Mouse (Mus musculus): ENCODE measurements around the gene Wnt2b. TPM values are rescaled to one million over a fixed set of nuclear protein-coding genes. Genes with fewer than 3 reads are reported as not detected.

Gene Wnt2b
- total RNA-seq (2015) (not detected in 2 replicates), total RNA-seq (2017) (not detected in 2 replicates)

DNA sequence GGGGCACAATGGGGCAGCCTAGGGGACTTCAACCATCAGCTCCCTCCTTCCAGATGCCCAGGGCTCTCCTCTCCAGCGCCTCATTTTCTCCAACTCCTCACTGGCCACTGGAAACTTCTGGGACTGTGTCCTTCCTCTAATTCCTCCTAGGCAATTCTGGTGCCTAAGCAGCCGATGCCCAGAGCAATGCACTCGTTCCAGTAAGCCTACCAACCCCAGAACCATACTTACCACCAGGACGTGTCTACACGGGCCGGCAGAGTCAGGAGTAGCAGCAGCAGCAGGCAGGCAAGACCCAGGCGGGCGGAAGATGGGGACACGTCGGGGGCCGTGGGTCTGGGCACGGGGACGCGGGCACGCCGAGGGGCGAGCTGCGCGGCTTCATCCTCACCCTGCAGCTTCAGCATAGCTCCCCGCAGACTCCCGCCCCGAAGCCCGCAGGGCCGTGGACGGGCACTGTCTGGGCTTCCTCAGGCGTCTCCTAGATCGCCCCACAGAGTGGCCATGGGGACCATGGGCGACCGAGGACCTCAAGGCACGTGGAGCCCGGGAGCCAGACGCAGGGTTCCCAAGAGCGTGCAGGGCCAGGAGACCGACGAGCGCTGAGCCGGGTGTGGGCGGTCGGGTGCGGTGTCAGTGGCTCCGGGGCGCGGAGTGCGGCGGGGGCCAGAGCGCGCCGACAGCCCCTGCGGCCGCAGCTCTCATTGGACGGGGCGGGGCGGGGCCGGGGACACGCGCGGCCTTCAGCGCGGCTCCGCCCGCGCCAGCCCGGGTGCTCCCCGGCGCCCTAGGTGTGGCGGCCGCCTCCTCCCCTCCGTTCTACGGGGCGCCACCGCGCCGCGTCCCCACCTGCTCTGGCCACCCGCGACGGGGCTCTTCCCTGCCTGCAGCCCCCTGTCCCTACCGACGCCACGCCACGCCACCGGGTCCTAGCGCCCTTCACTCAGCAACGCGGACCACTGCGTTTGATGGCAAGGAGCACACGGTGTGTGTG, at the start of gene Wnt2b:
Gene Wnt2b (minus strand): TSS at position 856 of the 994 bp plus-strand sequence.
- ATAC-seq (ENCODE audit: poor library complexity, severe bottlenecking) = no peak; the same call in 1 of the 2 replicates

DNA sequence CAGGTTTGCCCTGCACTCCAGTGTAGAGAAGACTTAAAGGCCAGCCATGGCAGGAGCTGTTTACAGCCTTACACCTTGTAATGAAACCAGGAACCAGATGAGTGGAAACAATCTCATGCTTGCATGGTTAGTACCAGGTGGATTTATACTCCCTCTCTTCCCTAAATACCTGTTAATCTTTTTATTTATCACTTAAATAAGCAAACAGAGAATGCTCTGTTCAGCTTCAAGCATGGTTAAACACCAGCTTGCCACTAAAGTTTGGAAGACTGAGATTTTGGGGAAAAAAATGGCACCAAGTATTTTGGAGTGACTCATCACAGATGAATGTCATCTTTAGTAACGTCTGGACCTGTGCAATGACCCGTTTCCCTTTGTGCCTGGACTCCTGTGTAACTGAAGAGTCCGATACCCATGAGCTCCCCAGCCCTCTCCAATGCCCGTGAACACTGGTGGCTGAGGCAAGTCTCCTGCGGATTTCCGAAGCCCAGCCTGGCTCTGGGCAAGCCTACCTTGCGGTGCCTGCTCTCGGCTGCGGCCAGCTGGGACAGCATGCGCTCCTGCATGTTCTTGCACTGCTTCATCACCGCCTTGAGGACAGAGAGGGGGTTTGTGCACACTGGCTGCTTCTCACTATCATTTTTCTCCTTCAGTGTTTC, 49.1 kb upstream of the Wnt2b start:
- ATAC-seq (ENCODE audit: poor library complexity, severe bottlenecking) = no peak

DNA sequence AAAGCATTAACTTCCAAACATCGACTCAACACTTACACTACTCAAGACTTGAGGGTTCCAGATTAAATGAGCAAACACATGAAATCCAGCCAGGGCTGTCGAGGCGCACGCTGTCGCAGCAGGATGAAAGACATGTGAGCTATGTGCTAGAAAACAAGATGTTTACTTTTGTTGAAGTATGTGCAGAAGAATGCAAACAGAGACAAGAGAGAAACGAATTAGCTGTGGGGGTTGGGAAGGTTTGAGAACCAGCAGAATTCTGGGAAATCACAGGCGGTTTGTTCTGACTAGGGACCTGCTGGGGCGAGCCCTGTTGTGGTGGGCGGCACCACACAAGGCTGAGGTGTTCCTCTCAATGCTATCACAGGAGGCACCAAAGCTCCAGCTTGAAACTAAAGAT, 46.3 kb upstream of the Wnt2b start:
- no peak for ATAC-seq (ENCODE audit: poor library complexity, severe bottlenecking)

GRCm38 (mm10) chr3:105006101-105006500, 44.4 kb upstream of the Wnt2b start:
- no peak for ATAC-seq (ENCODE audit: poor library complexity, severe bottlenecking)

GRCm38 (mm10) chr3:105005561-105006065, 43.9 kb upstream of the Wnt2b start:
- no peak for ATAC-seq (ENCODE audit: poor library complexity, severe bottlenecking)

DNA sequence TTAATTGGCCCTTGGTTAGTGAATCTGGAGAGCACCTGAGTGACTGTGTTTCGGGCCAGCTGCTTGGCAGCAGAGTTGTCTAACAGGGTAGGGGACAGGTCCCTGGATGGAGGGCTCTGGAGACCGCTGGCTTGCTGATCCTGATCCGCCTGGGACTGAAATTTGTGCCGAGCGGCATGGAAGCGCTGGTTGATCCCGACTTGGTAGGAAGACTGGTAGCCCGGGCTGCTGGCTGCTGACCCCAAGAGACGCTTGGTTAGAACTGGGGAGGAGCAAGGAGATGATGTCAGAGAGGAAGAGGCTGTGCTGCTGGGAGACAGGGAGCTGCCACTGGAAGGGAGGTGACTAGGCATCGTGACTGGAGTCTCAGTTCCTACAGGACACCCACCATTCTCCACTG, 43.3 kb upstream of the Wnt2b start:
- no peak for ATAC-seq (ENCODE audit: poor library complexity, severe bottlenecking)

- no peak for ATAC-seq (ENCODE audit: poor library complexity, severe bottlenecking)
Measured at GRCm38 (mm10) chr3:105003960-105004463, 42.3 kb upstream of the Wnt2b start.

GRCm38 (mm10) chr3:105001374-105001773, 39.7 kb upstream of the Wnt2b start:
- ATAC-seq (ENCODE audit: poor library complexity, severe bottlenecking) = peak; percentile 71

GRCm38 (mm10) chr3:105000561-105000960, 38.8 kb upstream of the Wnt2b start:
- ATAC-seq (ENCODE audit: poor library complexity, severe bottlenecking) = no peak

- no peak for ATAC-seq (ENCODE audit: poor library complexity, severe bottlenecking)
Measured at GRCm38 (mm10) chr3:104997563-104997962, 35.8 kb upstream of the Wnt2b start.

- no peak for ATAC-seq (ENCODE audit: poor library complexity, severe bottlenecking)
Measured at GRCm38 (mm10) chr3:104995707-104996106, 34.0 kb upstream of the Wnt2b start.

DNA sequence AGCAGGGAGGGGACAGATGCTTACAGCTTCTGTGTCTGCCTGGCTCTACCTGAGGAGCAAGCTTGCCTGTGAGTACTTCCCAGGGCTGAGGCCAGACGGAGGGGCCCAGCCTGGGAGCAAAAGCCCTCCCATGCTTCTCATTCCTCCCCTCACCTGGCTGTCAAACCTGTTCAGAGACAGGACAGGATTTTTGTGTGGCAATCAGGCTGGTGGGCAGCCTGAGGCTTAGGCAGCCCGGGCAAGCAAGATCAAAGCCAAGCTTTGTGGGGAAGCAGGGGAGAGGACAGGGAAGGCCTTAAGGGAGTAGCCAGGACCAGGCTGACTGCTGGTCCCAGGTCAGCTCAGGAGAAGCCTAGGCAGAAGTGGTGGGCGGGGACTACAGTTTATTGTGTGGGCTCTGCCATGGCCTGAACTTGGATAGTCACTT, 32.7 kb upstream of the Wnt2b start:
- ATAC-seq (ENCODE audit: poor library complexity, severe bottlenecking) = no peak

- no peak for ATAC-seq (ENCODE audit: poor library complexity, severe bottlenecking)
Measured at GRCm38 (mm10) chr3:104993800-104994199, 32.1 kb upstream of the Wnt2b start.

- ATAC-seq (ENCODE audit: poor library complexity, severe bottlenecking) = peak; percentile 100
Measured at GRCm38 (mm10) chr3:104992709-104993388, 31.1 kb upstream of the Wnt2b start.

GRCm38 (mm10) chr3:104991703-104992102, 30.0 kb upstream of the Wnt2b start:
- ATAC-seq (ENCODE audit: poor library complexity, severe bottlenecking) = no peak

GRCm38 (mm10) chr3:104987884-104988283, 26.2 kb upstream of the Wnt2b start:
- ATAC-seq (ENCODE audit: poor library complexity, severe bottlenecking) = no peak

DNA sequence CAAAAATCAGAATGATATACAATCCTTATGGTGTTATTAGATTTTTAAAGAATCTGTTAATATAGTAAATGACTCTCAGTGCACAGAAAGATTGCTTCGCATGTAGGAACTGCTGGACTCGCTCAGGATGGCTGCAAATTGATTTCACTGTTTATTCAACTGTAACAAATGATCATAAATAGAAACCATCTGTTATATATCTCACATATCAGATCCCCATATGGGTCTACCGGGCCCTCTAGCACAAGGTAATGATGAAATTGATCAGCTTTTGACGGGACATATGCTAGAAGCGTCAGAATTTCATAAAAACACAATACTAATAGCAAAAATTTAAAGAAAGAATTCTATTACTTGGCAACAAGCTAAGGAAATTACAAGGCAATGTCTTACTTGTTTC, 18.0 kb upstream of the Wnt2b start:
- no peak for ATAC-seq (ENCODE audit: poor library complexity, severe bottlenecking)

DNA sequence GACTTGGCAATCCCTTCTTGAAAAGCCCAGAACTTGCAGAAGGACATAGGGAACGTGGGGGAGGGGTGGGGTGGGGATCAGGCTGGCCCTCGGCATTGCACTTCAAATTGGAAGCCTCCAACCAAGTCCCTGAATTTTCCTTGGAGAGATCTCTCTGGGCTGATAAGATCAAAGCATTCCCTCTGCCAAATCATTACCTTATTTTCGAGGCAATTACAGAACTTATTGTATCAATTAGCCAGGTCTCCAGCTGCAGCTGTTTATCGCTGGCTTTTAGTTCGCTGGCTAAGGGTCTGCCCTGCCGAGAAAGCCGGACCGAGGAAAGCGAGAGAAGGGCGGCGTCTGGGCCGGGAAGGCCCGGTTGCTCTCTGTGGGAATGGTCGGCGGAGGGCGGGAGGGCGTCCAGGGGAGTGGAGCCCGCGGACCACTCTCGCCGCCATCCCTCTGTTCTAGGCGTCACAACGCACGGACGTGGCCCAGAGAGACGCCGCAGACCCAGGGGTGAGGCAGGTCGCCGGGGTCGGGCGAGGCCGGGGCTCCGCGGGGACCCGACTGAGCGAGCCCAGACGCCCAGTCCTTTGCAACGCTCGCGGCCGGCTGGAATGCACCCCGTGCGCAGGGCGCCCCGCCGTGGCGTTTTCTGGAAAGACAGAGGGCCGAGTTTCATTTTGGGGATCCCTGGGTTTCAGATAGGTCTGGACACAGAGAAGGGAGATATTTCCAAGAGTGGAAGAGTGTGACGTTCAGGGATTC, 6.0 kb upstream of the Wnt2b start:
- peak; percentile 89 for ATAC-seq (ENCODE audit: poor library complexity, severe bottlenecking)

DNA sequence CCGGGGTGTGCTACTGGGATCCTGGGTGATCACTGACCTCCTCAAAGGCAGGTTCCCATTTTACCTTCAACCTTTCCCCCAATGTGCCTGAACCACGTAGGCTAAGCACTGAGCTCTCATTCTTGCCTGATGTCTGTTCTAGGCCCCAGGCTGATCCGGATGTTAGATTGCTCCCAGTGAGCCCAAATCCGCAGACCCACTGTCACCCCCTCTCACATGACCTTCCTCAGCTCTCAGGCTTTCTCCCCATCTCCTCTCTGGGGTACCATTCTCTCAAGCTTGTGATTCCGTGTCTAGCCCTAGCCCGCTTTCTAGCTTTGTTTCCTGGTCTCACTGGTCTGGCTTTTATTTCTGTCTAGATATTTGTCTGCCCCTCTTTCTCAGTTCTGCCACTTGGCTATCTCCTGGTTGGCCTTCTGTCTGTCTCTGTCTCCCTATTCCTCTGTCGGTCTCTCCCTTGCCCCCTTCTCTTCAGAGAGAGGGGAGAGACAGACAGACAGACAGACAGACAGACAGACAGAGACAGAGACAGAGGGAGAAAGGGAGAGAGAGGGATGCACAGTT, 4.4 kb upstream of the Wnt2b start:
- ATAC-seq (ENCODE audit: poor library complexity, severe bottlenecking) = no peak

Data from megakaryocyte, adult 5-6 weeks (primary cell).